Mouse (Mus musculus): ENCODE results near the gene Rasa2. TPM values are rescaled to one million over a fixed set of nuclear protein-coding genes. Genes with fewer than 3 reads are reported as not detected.
"Not testable (repeated sequence)": the region's sequence is repeated elsewhere in the genome, so short reads cannot be mapped to it uniquely, and the experiment has no call there.

Gene Rasa2
- polyA plus RNA-seq (2015; fragmentation: Nextera tagmentation; extraction: Ambion mirVana): 17.4 and 19.8 TPM in 2 replicates

DNA sequence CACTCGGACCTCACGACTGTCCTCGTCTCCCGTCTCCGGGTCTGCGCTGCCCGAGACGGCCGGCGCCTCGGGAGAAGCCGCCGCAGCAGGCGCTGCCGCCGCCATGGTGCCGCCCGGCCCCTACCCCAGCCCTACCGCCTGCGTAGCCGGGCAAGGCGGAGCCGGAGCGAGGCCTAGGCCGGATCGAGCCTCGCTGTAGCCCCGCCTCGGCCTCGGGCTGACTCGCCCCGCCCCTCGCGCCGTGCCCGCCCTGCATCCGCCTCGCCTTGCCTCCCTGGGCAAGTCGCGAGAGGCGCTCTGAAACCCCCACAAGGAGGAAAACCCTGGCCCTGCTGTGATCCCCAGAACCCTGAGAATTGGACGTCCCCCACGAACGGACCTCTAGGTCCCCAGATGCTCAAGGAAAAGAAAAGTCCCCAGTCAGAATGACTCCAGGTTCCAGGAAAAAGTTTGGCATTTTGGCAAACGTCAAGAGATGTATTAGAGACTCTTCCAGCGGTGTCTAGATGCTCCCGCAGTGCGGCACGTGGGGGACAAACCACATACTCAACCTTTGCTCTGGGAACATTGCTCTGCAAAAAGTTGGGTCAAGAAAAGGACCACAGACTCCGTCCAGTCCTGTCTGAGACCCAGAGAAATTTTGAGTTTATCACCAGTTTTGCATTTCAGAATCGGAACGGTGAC, at the start of gene Rasa2:
Gene Rasa2, minus strand, starts transcription at position 229 of the 684 bp plus-strand sequence.
- H3K4me2 ChIP-seq: peak within 1 kb of the TSS; percentile 80
- peak; percentile 97 for ATAC-seq (ENCODE audit: insufficient number of reproducible peaks, low FRiP score, low TSS enrichment, low read depth)
- H3K4me1 ChIP-seq: peaks cover 12% of the 10 kb centered on the region; the same call in 1 of the 2 replicates
- H3K36me3 ChIP-seq: no peaks in the 10 kb centered on the region
- 2% methylated on average over 49 of the region's 52 CpGs for WGBS
- H3K9me3 ChIP-seq: no peaks in the 10 kb centered on the region
- H3K27ac ChIP-seq: peak within 1 kb of the TSS; percentile 98
- peak within 1 kb of the TSS; percentile 86 for H3K4me3 ChIP-seq
- peak within 1 kb of the TSS; percentile 95 for H3K9ac ChIP-seq
- H3K27me3 ChIP-seq: no peaks in the 10 kb centered on the region

DNA sequence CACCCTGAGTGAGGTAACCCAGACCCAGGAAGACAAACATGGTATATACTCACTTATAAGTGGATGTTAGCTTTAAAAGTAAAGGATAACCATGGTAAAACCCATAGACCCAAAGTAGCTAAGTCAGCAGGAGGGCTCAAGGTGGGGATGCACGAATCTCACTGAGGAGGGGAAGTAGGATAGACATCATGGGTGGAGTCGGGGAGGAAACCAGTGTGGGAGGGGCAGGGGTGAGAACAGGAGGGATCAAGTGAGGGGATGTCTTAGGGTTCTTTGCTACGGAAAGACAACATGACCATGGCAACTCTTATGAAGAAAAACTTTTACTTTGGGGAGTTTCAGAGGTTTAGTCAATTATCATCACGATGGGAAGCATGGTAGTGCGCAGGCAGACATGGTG, 47.2 kb upstream of the Rasa2 start:
- H3K27me3 ChIP-seq: no peaks in the 10 kb centered on the region
- WGBS: 78% methylated on average over 5 of the region's 5 CpGs
- H3K27ac ChIP-seq: no peak overlapping the region
- no peaks in the 10 kb centered on the region for H3K9me3 ChIP-seq
- no peak overlapping the region for H3K9ac ChIP-seq
- no peak overlapping the region for H3K4me3 ChIP-seq
- H3K4me2 ChIP-seq: no peak overlapping the region
- no peaks in the 10 kb centered on the region for H3K4me1 ChIP-seq
- no peak for ATAC-seq (ENCODE audit: insufficient number of reproducible peaks, low FRiP score, low TSS enrichment, low read depth)
- H3K36me3 ChIP-seq: 0 out of 2 replicates have a peak, but pooled peaks cover 4% of the 10 kb centered on the region

DNA sequence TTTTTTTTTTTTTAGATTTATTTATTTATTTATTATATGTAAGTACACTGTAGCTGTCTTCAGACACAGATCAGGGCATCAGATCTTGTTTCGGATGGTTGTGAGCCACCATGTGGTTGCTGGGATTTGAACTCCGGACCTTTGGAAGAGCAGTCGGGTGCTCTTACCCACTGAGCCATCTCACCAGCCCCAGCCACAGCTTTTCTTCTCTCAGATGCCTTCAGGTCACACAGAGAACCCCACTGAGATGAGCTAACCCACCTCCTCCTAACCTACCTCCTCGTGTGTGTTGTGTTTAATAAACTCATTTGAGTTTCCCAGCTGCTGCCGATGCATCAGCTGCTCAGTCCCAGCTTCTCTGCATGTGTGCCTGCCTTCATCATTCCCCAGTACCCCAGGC, 46.3 kb upstream of the Rasa2 start:
- not testable (repeated sequence) for H3K9me3 ChIP-seq; H3K27me3 ChIP-seq; H3K4me2 ChIP-seq; H3K27ac ChIP-seq; H3K4me3 ChIP-seq; H3K9ac ChIP-seq; ATAC-seq (ENCODE audit: insufficient number of reproducible peaks, low FRiP score, low TSS enrichment, low read depth); H3K36me3 ChIP-seq; H3K4me1 ChIP-seq
- 79% methylated on average over 5 of the region's 5 CpGs for WGBS

DNA sequence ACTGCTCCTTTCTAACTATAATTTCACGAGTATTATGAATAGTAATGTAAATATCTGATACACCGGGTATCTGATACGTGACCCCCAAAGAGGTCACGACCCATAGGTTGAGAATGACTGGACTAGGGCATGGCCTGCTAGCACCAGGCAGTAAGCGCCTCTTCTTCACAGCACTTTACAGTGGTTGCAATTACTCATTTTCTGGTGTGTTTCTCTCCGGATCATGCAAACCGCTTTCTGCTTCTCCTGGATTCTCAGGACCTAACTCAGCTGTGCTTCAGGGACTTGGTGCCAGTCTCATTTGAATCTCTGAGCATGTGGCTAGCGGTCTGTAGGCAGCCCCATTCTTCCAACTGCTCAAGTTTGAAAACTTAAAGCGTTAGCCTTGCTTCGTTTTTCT, 45.3 kb upstream of the Rasa2 start:
- H3K27me3 ChIP-seq: no peaks in the 10 kb centered on the region
- no peak overlapping the region for H3K4me3 ChIP-seq
- ATAC-seq (ENCODE audit: insufficient number of reproducible peaks, low FRiP score, low TSS enrichment, low read depth): no peak
- H3K27ac ChIP-seq: no peak overlapping the region
- H3K9me3 ChIP-seq: no peaks in the 10 kb centered on the region
- H3K4me2 ChIP-seq: no peak overlapping the region
- H3K4me1 ChIP-seq: no peaks in the 10 kb centered on the region
- 87% methylated on average over 10 of the region's 10 CpGs for WGBS
- H3K9ac ChIP-seq: no peak overlapping the region
- 0 out of 2 replicates have a peak, but pooled peaks cover under 1% of the 10 kb centered on the region for H3K36me3 ChIP-seq

DNA sequence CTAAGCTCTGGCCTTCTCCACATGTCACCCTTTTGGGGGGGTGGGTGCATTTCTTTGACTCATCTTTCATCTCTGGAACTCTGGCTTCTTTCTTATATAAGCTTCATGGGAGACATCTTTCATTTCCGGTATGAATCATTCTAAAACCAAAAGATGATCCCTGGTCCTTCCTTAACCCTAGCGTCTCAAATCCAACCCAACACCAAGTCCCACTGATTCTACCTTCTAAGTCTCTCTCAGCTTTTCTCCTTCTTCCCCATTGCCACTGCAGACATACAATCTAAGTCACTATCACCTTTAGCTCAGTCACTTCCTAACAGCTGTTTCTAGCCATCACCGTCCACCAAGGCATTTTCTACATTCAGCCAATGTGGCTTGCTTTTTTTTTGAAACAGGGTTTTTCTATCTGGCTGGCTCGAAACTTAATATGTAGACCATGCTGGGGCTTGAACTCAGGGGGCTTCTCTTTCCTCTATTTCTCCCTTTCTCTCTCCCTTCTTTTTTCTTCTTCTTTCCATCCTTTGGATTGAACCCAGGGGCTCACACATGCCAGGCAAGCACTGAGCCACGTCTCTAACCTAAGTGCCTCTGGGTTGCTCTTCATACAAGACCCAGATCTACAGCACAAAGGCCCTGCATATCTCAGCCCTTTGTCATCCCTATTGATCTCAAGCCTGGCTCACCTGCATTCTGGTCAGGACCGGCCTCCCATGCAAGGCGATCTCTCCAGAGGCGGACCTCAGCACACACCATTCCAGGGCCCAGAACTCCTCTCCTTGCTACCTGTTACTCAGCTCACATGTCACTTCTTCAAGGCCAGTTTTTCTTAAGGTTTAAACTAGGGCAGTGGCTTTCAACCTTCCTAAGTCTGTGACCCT, 44.6 kb upstream of the Rasa2 start:
- 85% methylated on average over 8 of the region's 8 CpGs for WGBS
- H3K4me1 ChIP-seq: no peaks in the 10 kb centered on the region
- H3K27ac ChIP-seq: no peak overlapping the region
- H3K36me3 ChIP-seq: no peaks in the 10 kb centered on the region
- H3K27me3 ChIP-seq: no peaks in the 10 kb centered on the region
- no peak overlapping the region for H3K9ac ChIP-seq
- H3K4me3 ChIP-seq: no peak overlapping the region
- H3K4me2 ChIP-seq: no peak overlapping the region
- H3K9me3 ChIP-seq: no peaks in the 10 kb centered on the region
- ATAC-seq (ENCODE audit: insufficient number of reproducible peaks, low FRiP score, low TSS enrichment, low read depth): no peak

DNA sequence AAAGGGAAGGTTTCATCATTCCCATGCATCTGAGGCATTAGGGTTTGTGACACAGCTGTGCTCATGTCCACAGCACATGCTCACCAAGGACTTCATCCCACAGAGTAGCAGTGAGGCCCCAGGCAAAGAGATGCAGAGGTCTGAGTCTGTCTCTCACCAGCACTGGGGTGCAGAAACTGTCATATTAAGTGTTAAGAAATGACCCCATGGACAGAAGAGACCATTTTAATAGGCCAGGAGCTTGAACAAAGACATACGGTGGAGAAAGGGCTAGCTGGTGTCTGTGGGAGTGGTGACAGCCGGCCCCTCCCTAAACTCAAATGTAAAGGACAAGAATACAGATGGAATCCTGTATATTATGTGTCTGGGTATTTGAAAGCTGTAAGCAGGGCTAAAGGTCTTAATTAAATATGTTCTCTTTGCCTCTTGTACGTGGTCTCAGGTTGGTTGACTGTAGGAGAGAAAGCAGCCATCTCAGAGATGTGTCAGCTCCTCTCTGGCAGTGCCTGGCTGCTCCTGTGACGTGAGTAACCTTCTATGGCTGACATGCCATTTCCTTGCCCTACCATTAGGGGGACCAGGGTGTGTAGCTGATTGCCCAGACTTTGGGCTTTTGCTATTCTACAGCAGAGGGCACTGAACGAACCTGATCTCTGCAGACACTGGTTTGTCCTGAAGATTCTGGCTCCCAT, 43.8 kb upstream of the Rasa2 start:
- WGBS: 39% methylated on average over 5 of the region's 5 CpGs

DNA sequence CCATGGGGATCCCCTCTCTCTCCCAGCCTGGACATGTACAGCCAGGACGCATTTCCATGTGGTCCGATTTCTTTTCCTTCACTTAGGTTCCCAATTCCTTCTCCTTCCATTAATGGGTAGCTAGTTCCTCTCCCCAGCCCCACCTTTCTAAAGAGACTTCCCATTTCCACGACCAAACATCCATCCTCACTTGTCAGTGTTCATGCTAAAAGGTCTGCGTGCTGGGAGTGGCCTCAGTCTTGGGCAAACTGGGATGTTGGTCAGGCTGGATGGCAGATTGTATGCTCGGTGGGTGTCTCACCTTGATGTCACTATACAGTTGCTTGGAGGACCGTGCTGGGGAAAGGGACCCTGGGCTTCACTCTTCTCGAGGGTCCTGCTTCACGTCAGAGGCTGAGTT, 42.9 kb upstream of the Rasa2 start:
- H3K9me3 ChIP-seq: no peaks in the 10 kb centered on the region
- H3K36me3 ChIP-seq: no peaks in the 10 kb centered on the region
- no peak overlapping the region for H3K4me3 ChIP-seq
- H3K9ac ChIP-seq: no peak overlapping the region
- peaks cover 3% of the 10 kb centered on the region; the same call in 1 of the 2 replicates for H3K4me1 ChIP-seq
- no peak for ATAC-seq (ENCODE audit: insufficient number of reproducible peaks, low FRiP score, low TSS enrichment, low read depth)
- no peaks in the 10 kb centered on the region for H3K27me3 ChIP-seq
- 86% methylated on average over 8 of the region's 8 CpGs for WGBS
- H3K4me2 ChIP-seq: no peak overlapping the region
- H3K27ac ChIP-seq: no peak overlapping the region

More for the DNA sequence above, 43.8 kb upstream of the Rasa2 start:
- Histone ChIP-seq H3K9me3 (no peaks in the 10 kb centered on the region), H3K9ac (no peak overlapping the region), H3K27me3 (no peaks in the 10 kb centered on the region), H3K27ac (no peak overlapping the region), H3K4me1 (no peaks in the 10 kb centered on the region), H3K4me2 (no peak overlapping the region), H3K36me3 (no peaks in the 10 kb centered on the region), H3K4me3 (no peak overlapping the region)
- ATAC-seq (ENCODE audit: insufficient number of reproducible peaks, low FRiP score, low TSS enrichment, low read depth): no peak

DNA sequence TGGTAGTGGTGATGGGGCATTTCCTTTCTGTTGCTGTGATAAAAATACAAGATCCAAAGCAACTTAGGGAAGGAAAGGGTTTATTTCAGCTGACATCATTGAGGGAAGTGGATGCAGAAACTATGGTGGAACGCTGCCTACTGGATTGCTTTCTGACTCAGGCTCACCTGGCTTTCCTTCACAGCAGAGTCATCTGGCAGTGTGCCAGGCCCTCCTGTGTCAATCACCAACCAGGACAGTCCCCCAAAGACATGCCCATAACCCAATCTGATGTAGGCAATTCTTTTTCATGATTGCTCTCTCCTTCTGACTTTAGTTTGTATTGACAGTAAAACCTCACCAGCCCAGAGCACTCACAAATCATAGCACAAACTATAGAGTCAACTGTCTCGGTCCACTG, 41.0 kb upstream of the Rasa2 start:
- no peak for ATAC-seq (ENCODE audit: insufficient number of reproducible peaks, low FRiP score, low TSS enrichment, low read depth)
- Histone ChIP-seq H3K4me1 (peaks cover 3% of the 10 kb centered on the region; the same call in 1 of the 2 replicates), H3K9me3 (no peaks in the 10 kb centered on the region), H3K4me3 (no peak overlapping the region), H3K36me3 (no peaks in the 10 kb centered on the region), H3K9ac (no peak overlapping the region), H3K4me2 (no peak overlapping the region), H3K27ac (no peak overlapping the region), H3K27me3 (no peaks in the 10 kb centered on the region)
- 55% methylated on average over 2 of the region's 2 CpGs for WGBS

DNA sequence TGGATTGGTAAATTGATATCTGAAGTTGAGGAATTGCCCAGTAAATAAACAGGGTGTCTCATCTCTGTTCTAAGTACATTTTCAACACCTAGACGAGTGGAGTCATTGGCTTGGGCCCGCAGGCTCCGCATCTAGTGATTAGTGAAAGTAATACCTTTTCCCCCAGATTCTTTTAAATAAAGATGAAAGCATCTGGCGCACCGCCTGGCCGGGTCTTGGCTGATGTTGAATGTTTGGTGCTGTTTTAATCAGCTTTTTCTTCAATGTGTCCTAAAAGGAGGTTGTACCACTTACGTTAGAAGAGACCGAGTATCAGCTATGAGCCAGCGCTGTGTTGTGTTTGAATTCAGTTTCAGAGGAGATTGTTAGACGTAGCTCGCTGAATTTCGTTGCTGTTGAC, 39.8 kb upstream of the Rasa2 start:
- H3K4me2 ChIP-seq: no peak overlapping the region
- H3K4me1 ChIP-seq: peaks cover 3% of the 10 kb centered on the region; the same call in 1 of the 2 replicates
- ATAC-seq (ENCODE audit: insufficient number of reproducible peaks, low FRiP score, low TSS enrichment, low read depth): no peak
- no peaks in the 10 kb centered on the region for H3K36me3 ChIP-seq
- no peaks in the 10 kb centered on the region for H3K9me3 ChIP-seq
- WGBS: 90% methylated on average over 12 of the region's 12 CpGs
- no peak overlapping the region for H3K27ac ChIP-seq
- H3K4me3 ChIP-seq: no peak overlapping the region
- no peak overlapping the region for H3K9ac ChIP-seq
- no peaks in the 10 kb centered on the region for H3K27me3 ChIP-seq

DNA sequence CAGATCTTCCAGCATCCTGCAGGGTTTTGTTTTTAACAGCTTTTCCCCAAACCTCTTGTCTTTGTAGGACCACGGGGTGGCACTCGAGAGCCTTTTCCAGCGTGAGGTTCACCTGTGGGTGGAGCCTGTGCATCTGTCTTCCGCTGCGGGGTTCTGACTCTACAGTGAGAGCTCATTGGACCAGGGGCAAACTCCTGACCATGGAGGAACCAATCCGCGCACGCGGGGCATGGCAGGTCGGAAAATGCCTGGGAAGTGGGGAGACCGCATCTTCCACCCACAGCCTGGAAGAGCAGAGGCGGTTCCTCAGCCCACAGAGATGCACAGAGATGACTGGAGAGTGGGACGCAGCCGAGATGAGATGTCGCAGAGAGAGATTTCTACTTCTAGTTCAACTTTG, 38.5 kb upstream of the Rasa2 start:
- H3K4me2 ChIP-seq: peak overlapping the region; percentile 64
- ATAC-seq (ENCODE audit: insufficient number of reproducible peaks, low FRiP score, low TSS enrichment, low read depth): peak; percentile 100
- no peaks in the 10 kb centered on the region for H3K9me3 ChIP-seq
- H3K27me3 ChIP-seq: no peaks in the 10 kb centered on the region
- peaks cover 3% of the 10 kb centered on the region; the same call in 1 of the 2 replicates for H3K4me1 ChIP-seq
- H3K9ac ChIP-seq: no peak overlapping the region
- H3K27ac ChIP-seq: peak overlapping the region; percentile 51; the same call in 1 of the 2 replicates
- no peaks in the 10 kb centered on the region for H3K36me3 ChIP-seq
- peak overlapping the region; percentile 41 for H3K4me3 ChIP-seq
- WGBS: 3% methylated on average over 15 of the region's 15 CpGs

DNA sequence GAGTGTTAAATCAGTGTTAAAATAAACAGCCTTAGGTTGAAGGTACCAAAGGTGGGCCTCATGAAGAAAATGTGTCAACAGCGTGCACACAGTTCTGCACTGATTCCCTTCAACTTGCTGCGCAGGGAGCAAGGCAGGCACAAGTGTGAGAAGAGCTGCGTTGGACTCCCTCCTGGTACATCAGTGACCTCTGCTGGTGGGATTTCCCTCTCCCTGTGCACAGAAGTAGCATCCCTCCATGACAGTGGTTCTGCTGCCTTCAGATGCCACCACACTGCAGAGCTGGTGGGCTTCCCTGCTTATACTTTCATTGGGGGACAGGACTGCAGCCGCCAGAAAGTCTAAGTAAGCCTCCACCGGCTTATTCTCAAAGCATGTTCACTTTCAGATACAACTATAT, 37.2 kb upstream of the Rasa2 start:
- Histone ChIP-seq H3K4me3 (no peak overlapping the region), H3K27ac (no peak overlapping the region), H3K9me3 (no peaks in the 10 kb centered on the region), H3K36me3 (no peaks in the 10 kb centered on the region), H3K9ac (no peak overlapping the region), H3K4me2 (no peak overlapping the region), H3K4me1 (peaks cover 3% of the 10 kb centered on the region; the same call in 1 of the 2 replicates), H3K27me3 (no peaks in the 10 kb centered on the region)
- ATAC-seq (ENCODE audit: insufficient number of reproducible peaks, low FRiP score, low TSS enrichment, low read depth): no peak
- 57% methylated on average over 5 of the region's 5 CpGs for whole genome bisulfite sequencing
